Mouse (Mus musculus) mesoderm, embryonic 11.5 days (tissue): ENCODE measurements at regions not wholly inside any gene's neighbourhood (a gene's known extent, or its start where the extent isn't known, plus 50 kb on each side); places are given as distances from the start of the nearest gene placed in this dataset.

ENCODE experiments used
- DNase-seq: peaks from one replicate; pipeline ENCODE4 v3.0.0-alpha.2; 2012; ENCODE audit warnings: low read depth, low spot score

- no peak for DNase-seq
Measured at GRCm38 (mm10) chr15:97620261-97620660, 85.4 kb downstream of the Rpap3 start.

GRCm38 (mm10) chr15:97619764-97620163, 85.9 kb downstream of the Rpap3 start:
- no peak for DNase-seq

GRCm38 (mm10) chr15:97612325-97612724, 93.3 kb downstream of the Rpap3 start:
- DNase-seq, result no peak

GRCm38 (mm10) chr15:97610767-97611166, 94.9 kb downstream of the Rpap3 start:
- no peak for DNase-seq

- no peak for DNase-seq
Measured at GRCm38 (mm10) chr15:97609496-97609895, 96.1 kb downstream of the Rpap3 start.

- no peak for DNase-seq
Measured at GRCm38 (mm10) chr15:97608651-97609050, 97.0 kb downstream of the Rpap3 start.

- DNase-seq, result no peak
Measured at GRCm38 (mm10) chr15:97607617-97608206, 97.9 kb downstream of the Rpap3 start.

- DNase-seq, result peak; percentile 84
Measured at GRCm38 (mm10) chr15:97606630-97607381, 98.8 kb downstream of the Rpap3 start.

GRCm38 (mm10) chr15:97606232-97606629, 99.4 kb downstream of the Rpap3 start:
- no peak for DNase-seq

GRCm38 (mm10) chr15:97605791-97606190, 99.8 kb downstream of the Rpap3 start:
- no peak for DNase-seq

GRCm38 (mm10) chr15:97603492-97603891, 102.1 kb downstream of the Rpap3 start:
- no peak for DNase-seq

- DNase-seq, result no peak
Measured at GRCm38 (mm10) chr15:97598270-97598669, 107.4 kb downstream of the Rpap3 start.

- DNase-seq, result no peak
Measured at GRCm38 (mm10) chr15:97596514-97597081, 109.0 kb downstream of the Rpap3 start.

- no peak for DNase-seq
Measured at GRCm38 (mm10) chr15:97595284-97595796, 110.3 kb downstream of the Rpap3 start.

GRCm38 (mm10) chr15:97593781-97594600, 111.6 kb downstream of the Rpap3 start:
- DNase-seq, result no peak

- no peak for DNase-seq
Measured at GRCm38 (mm10) chr15:97592786-97593185, 112.8 kb downstream of the Rpap3 start.

GRCm38 (mm10) chr15:97591406-97591805, 114.2 kb downstream of the Rpap3 start:
- DNase-seq, result no peak

- DNase-seq, result no peak
Measured at GRCm38 (mm10) chr15:97590732-97591292, 114.8 kb downstream of the Rpap3 start.

- DNase-seq, result no peak
Measured at GRCm38 (mm10) chr15:97587571-97588205, 117.9 kb downstream of the Rpap3 start.

GRCm38 (mm10) chr15:97581724-97582154, 123.9 kb downstream of the Rpap3 start:
- peak; percentile 83 for DNase-seq

- DNase-seq, result no peak
Measured at GRCm38 (mm10) chr15:97580726-97581125, 124.9 kb downstream of the Rpap3 start.
